Mouse (Mus musculus): Measurements from ENCODE around the gene Lypd6b.

The Lypd6b gene

GRCm38 (mm10) chr2:49869044-49869443, 81.6 kb downstream of the Lypd6b start:
- DNase-seq (ENCODE audit: low read depth, low spot score): no peak

GRCm38 (mm10) chr2:49869782-49870514, 82.5 kb downstream of the Lypd6b start:
- DNase-seq (ENCODE audit: low read depth, low spot score): no peak

GRCm38 (mm10) chr2:49871012-49871411, 83.5 kb downstream of the Lypd6b start:
- DNase-seq (ENCODE audit: low read depth, low spot score): no peak

- DNase-seq (ENCODE audit: low read depth, low spot score): no peak
Observed at GRCm38 (mm10) chr2:49880507-49880906, 93.0 kb downstream of the Lypd6b start.

DNA sequence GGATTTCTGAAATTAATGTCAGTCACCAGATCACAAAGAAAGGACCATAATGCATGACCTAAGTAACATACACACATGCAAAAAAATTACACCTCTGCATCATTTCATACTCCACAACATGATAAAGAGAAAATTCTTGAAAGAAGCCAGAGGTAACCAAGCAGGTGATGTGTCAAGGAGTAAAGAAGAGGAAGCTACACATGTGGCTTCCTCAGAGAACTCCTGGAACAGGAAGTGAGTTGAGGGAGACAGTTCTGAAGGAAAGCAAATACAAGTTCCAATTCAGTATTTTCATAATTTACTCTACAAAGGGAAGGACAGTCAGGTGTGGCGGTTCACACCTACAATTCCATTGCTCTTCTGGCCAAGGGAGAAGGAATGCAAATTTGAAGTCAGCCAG, 93.5 kb downstream of the Lypd6b start:
- DNase-seq (ENCODE audit: low read depth, low spot score): no peak

DNA sequence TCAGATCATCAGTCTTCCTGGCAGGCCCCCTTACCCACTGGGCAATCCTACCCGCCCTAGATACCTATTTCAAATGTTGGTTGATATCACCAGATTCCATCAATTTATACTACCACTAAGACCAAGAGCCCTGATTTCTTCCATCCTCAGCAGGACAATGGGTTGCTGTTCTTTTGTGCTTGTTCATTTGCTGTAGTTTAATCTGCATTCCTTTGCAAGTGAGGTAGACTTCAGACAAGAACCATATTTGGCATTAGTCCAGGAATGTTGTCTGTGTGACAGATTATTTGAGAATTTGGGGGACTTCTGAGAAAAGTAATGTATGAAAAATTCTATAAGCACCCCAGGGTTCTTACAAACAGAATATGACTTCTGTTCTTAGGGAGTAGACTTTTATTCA, 95.0 kb downstream of the Lypd6b start:
- no peak for DNase-seq (ENCODE audit: low read depth, low spot score)

GRCm38 (mm10) chr2:49883990-49884389, 96.5 kb downstream of the Lypd6b start:
- DNase-seq (ENCODE audit: low read depth, low spot score): no peak

GRCm38 (mm10) chr2:49886209-49886608, 98.7 kb downstream of the Lypd6b start:
- no peak for DNase-seq (ENCODE audit: low read depth, low spot score)

- DNase-seq (ENCODE audit: low read depth, low spot score): no peak
Observed at GRCm38 (mm10) chr2:49888346-49888745, 100.9 kb downstream of the Lypd6b start.

DNA sequence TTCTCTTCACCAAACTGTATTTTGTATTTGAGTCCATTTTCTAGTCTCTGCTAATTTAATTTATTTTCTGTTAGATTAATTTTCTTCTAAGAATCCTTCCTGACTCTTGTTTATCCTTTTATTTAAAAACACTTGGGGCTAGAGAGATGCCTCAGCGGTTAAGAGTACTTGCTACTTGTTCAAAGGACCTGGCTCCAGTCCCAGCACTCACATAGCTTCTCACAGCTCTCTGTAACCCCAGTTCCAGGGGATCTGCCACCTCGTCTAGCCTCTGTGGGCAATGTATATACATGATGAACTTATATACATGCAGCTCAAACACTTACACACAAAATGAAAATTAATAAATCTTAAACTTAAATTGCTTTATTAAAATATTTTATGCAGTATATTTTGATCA, 103.2 kb downstream of the Lypd6b start:
- no peak for DNase-seq (ENCODE audit: low read depth, low spot score)

DNA sequence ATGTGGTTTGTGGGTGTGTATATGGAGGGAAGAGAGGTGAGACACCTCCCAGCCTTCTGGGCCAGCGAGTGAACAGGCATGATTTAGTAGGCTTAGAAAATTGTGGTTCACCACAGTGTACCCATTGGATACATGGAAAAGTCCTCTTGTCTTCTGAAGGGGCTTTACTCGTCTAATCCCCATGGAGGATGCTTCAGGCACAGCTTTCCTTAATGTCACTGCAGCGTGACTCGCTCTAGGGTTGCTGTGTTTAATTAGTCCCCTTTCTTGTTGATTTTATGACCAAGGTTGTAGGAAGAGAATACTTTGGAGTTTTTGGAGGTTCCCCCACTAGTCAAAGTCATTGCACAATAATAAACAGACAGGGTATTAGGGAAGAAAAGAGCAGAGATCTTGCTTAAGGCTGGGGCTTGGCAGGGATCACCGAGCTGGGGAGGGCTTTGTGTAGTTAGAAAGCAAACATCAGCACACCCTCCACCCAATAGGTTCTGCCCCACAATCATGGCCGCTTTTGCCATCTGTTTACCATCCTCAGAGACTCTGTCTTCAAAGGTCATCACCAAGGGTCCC, 122.4 kb downstream of the Lypd6b start:
- DNase-seq (ENCODE audit: low read depth, low spot score): no peak

- DNase-seq (ENCODE audit: low read depth, low spot score): no peak
Observed at GRCm38 (mm10) chr2:49911296-49912034, 124.0 kb downstream of the Lypd6b start.

GRCm38 (mm10) chr2:49912261-49912895, 124.9 kb downstream of the Lypd6b start:
- no peak for DNase-seq (ENCODE audit: low read depth, low spot score)

DNA sequence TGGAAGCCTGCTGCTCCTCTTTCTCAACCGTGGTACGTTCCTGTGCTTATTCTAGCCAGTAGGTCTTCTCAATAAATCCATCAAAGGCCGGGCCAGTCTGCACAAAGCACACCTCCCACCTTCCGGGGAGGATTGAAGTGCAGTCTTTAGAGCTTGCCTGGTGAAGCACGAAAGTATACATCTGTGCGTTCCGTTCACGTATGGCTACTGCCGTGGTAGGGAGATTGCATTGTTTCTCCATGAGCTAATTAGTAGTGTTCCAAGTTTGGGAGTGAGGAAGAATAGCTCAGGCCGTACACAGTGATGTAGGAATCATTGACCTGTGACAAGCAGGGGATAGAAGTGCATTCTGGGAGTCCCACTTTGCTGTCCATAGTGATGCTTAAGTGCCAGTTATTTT, 130.0 kb downstream of the Lypd6b start:
- no peak for DNase-seq (ENCODE audit: low read depth, low spot score)

DNA sequence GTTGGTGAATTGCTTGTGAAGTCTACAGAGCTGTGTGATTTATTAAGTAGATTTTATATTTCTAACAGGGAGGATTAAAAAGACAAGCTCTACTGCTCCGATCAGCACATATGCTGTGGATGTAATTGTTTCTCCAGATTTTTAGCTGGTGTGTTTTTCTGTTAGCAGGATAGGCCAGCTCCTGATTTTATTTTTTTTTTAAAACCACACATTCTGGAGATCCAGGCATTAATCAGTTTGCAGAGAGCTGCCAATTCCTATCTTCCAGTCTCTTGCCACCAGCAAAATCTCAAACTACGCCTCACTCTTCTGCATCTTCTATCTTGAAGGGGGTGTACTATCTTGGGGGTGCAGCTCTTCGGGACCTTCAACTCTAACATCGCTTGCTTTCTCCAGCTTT, 130.6 kb downstream of the Lypd6b start:
- DNase-seq (ENCODE audit: low read depth, low spot score): no peak

DNA sequence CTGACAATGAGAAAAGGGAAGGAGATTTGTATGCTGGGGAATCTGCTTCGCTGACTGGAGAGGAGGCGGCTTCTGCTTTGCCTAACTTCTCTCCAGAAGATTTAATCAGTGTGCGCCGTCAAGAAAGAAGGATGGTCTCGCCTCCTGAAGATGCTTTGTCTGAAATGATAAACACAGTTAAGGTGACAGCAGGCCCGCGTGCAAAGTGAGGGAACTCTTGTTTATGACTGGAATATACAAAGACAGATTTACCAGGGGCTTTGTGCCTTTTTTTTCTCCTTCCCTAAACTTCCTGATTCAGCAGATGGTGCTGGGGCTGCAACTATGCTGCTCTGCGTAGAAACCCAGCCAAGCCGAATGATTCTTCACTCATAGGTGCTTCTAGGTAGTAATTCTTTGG, 131.2 kb downstream of the Lypd6b start:
- DNase-seq (ENCODE audit: low read depth, low spot score): no peak

GRCm38 (mm10) chr2:49921948-49922347, 134.5 kb downstream of the Lypd6b start:
- no peak for DNase-seq (ENCODE audit: low read depth, low spot score)

- no peak for DNase-seq (ENCODE audit: low read depth, low spot score)
Observed at GRCm38 (mm10) chr2:49922810-49923209, 135.3 kb downstream of the Lypd6b start.

DNA sequence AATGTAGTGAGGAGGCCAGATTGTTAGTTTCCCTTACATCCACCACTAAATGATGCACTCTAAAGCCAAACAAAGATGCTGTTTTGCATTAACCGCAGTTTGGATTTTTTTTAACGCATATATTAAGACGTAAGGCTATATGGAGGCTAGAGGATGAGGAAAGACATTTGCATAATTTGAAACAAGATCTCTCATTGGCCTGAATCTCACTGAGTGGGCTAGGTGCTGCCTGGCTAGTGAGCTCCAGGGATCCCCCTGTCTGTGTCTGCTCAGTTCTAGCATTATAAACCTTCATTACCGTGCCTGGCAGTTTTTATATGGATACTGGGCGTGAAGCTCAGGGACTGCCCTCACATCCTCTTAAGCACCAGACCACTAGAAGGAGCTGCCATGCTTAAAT, 138.7 kb downstream of the Lypd6b start:
- DNase-seq (ENCODE audit: low read depth, low spot score): no peak

GRCm38 (mm10) chr2:49927362-49927761, 139.9 kb downstream of the Lypd6b start:
- no peak for DNase-seq (ENCODE audit: low read depth, low spot score)

DNA sequence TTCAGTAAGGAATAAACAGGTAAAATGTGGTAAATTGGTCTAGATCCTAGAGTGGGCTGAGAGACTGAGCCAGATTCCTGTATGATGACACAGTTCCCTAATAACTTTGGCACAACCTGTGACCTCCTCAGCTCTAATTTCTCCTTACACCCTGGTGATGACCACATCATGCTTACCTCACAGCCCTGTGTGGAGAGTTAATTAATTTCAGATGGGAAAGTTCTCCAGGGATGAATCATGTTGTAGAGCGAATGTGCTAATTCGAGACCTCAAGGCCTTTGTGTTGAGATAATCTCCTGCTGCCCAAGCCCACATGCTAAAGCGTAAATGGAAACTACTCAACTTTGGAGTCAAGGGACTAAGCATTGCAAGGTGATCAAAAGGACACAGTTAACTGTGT, 142.4 kb downstream of the Lypd6b start:
- no peak for DNase-seq (ENCODE audit: low read depth, low spot score)

DNA sequence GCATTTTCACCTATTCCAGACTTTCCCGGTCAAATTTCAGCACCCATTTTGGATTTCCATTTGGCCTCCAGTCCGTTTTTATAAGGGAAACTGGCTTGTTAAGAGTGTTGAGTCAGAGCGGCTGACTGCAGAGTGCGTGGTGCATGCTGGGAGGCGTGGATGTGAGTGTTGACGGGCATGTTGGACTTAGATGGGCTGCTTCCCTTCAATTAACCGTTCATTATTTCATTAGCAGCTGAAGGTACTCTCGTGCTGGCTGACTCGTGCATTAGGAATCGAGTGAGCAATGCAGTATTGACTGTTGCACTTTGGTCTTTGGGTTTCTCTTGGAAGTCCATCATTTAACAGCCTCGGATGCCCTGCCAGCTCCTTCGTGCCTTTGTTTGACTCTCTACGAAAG, 150.1 kb downstream of the Lypd6b start:
- no peak for DNase-seq (ENCODE audit: low read depth, low spot score)
